Mouse (Mus musculus): ENCODE measurements around the gene Camsap2. TPM values are rescaled to one million over a fixed set of nuclear protein-coding genes. Genes with fewer than 3 reads are reported as not detected.

The Camsap2 gene
- polyA plus RNA-seq, 1 experiment from 2014 or later: 37.9 TPM

DNA sequence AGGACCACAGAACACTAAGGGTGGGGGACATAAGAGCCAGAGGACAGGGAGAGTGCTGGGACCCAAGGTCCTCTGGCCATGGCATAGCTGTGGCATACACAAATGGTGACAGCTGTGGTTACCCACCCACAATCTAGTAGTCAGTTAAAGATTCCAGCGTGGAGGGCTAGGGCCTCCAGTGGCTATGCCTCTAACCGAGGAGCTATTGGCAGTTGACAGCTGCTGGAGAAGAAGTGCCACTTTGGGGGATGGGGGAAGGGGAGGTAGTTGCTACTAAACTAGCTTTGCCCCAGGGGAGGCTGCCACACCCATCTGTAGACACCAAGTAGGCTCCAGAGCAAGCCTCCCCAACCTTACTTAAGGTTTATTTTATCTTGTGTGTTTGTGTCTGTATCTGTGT is 92.4 kb downstream of the Camsap2 start:
- WGBS: 19% methylated on average over 2 of the region's 2 CpGs

DNA sequence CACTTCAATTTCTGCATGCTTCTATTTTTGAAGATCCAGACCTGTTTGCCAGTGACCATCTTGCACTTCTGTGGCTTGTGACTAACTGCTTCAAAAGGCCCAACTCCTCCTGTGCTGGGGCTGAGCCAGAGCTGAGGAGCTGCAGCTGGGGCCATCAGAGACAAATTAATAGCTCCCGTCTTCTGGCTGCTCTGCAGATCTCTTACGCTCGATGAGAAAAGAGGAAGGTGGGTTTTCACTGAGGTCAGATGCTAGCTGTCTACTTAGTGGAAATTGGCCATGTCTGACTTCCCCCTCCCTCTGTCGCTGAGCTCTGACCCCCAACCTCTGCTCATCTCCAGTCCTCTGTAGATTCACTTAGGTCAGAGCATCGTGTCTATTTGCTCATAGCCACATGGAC is 96.2 kb downstream of the Camsap2 start:
- Histone ChIP-seq H3K27ac (no peak overlapping the region), H3K9me3 (no peaks in the 10 kb centered on the region), H3K27me3 (replicated peaks) (no peaks in the 10 kb centered on the region), H3K4me2 (replicated peaks) (no peak overlapping the region), H3K9ac (no peak overlapping the region), H3K4me1 (no peaks in the 10 kb centered on the region), H3K4me3 (no peak overlapping the region), H3K36me3 (no peaks in the 10 kb centered on the region)
- no peak for ATAC-seq (ENCODE audit: low FRiP score, low read depth)
- WGBS: 58% methylated on average over 5 of the region's 5 CpGs

More for the DNA sequence above, 92.4 kb downstream of the Camsap2 start:
- no peaks in the 10 kb centered on the region for H3K36me3 ChIP-seq
- ATAC-seq (ENCODE audit: low FRiP score, low read depth): no peak
- H3K4me1 ChIP-seq: peaks cover 5% of the 10 kb centered on the region; the same call in 1 of the 2 replicates
- H3K27me3 ChIP-seq (replicated peaks): peaks cover 13% of the 10 kb centered on the region
- no peak overlapping the region for H3K4me2 ChIP-seq (replicated peaks)
- no peaks in the 10 kb centered on the region for H3K9me3 ChIP-seq
- H3K9ac ChIP-seq: no peak overlapping the region
- H3K4me3 ChIP-seq: no peak overlapping the region
- H3K27ac ChIP-seq: no peak overlapping the region

- no peaks in the 10 kb centered on the region for H3K4me1 ChIP-seq
- no peak overlapping the region for H3K4me3 ChIP-seq
- H3K27ac ChIP-seq: no peak overlapping the region
- H3K9me3 ChIP-seq: no peaks in the 10 kb centered on the region
- 90% methylated on average over 5 of the region's 5 CpGs for WGBS
- H3K9ac ChIP-seq: no peak overlapping the region
- H3K27me3 ChIP-seq (replicated peaks): no peaks in the 10 kb centered on the region
- H3K4me2 ChIP-seq (replicated peaks): no peak overlapping the region
- no peaks in the 10 kb centered on the region for H3K36me3 ChIP-seq
- no peak for ATAC-seq (ENCODE audit: low FRiP score, low read depth)
These were observed 98.5 kb downstream of the Camsap2 start for GRCm38 (mm10) chr1:136247393-136247792.

DNA sequence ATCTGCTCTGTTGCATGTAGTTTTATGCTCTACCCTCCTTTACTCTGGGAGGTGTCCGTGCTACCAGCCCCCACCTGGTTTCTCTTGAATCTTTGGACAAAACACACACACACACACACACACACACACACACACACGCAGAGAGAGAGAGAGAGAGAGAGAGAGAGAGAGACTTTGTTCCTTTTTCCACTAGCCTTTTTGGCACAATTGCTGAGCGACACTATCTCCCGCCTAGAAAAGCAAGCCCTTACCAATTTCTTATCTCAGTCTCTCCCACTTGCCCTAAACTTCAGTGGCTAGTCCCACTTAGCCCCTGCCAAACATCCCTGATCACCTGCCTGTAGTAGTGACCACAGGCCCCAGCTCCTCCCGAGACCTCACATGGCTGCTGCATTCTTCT is 101.4 kb downstream of the Camsap2 start:
- no peak overlapping the region for H3K27ac ChIP-seq
- no peaks in the 10 kb centered on the region for H3K36me3 ChIP-seq
- H3K4me2 ChIP-seq (replicated peaks): no peak overlapping the region
- no peaks in the 10 kb centered on the region for H3K4me1 ChIP-seq
- no peaks in the 10 kb centered on the region for H3K9me3 ChIP-seq
- no peak overlapping the region for H3K9ac ChIP-seq
- ATAC-seq (ENCODE audit: low FRiP score, low read depth): no peak
- WGBS: 85% methylated on average over 5 of the region's 5 CpGs
- no peak overlapping the region for H3K4me3 ChIP-seq
- H3K27me3 ChIP-seq (replicated peaks): no peaks in the 10 kb centered on the region

- Histone ChIP-seq H3K9ac (no peak overlapping the region), H3K4me3 (no peak overlapping the region), H3K4me2 (replicated peaks) (no peak overlapping the region), H3K27me3 (replicated peaks) (no peaks in the 10 kb centered on the region), H3K9me3 (no peaks in the 10 kb centered on the region), H3K27ac (no peak overlapping the region), H3K36me3 (no peaks in the 10 kb centered on the region), H3K4me1 (no peaks in the 10 kb centered on the region)
- WGBS: 91% methylated on average over 7 of the region's 7 CpGs
- ATAC-seq (ENCODE audit: low FRiP score, low read depth): no peak
These were observed 104.1 kb downstream of the Camsap2 start for GRCm38 (mm10) chr1:136241801-136242200.

DNA sequence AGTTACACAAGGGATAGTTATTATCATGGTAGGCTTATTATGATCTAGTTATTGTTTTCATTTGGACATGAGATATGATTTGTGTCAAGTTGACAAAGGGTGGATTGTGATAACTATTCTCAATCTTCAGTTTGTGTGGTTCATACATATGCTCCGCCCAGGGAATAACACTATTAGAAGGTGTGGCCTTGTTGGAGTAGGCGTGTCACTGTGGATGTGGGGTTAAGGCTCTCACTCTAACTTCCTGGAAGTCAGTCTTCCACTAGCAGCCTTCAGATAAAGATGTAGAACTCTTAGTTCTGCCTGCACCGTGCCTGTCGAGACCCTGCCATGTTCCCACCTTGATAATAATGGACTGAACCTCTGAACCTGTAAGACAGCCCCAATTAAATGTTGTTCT is 107.4 kb downstream of the Camsap2 start:
- Histone ChIP-seq H3K27ac (no peak overlapping the region), H3K36me3 (no peaks in the 10 kb centered on the region), H3K27me3 (replicated peaks) (no peaks in the 10 kb centered on the region), H3K9ac (no peak overlapping the region), H3K4me2 (replicated peaks) (no peak overlapping the region), H3K4me3 (no peak overlapping the region), H3K9me3 (no peaks in the 10 kb centered on the region), H3K4me1 (peaks cover 11% of the 10 kb centered on the region)
- WGBS: 88% methylated on average over 4 of the region's 4 CpGs
- ATAC-seq (ENCODE audit: low FRiP score, low read depth): no peak

GRCm38 (mm10) chr1:136234595-136235092 is 111.3 kb downstream of the Camsap2 start:
- 1% methylated on average over 9 of the region's 9 CpGs for WGBS
- Histone ChIP-seq H3K9ac (peak overlapping the region; percentile 55), H3K9me3 (no peaks in the 10 kb centered on the region), H3K27ac (no peak overlapping the region), H3K4me3 (peak overlapping the region; percentile 55), H3K27me3 (replicated peaks) (no peaks in the 10 kb centered on the region), H3K4me2 (replicated peaks) (peak overlapping the region; percentile 78), H3K36me3 (no peaks in the 10 kb centered on the region), H3K4me1 (peaks cover 47% of the 10 kb centered on the region)
- ATAC-seq (ENCODE audit: low FRiP score, low read depth): peak; percentile 11; the same call in 1 of the 2 replicates

GRCm38 (mm10) chr1:136233892-136234594 is 111.9 kb downstream of the Camsap2 start, which contains the start of gene Inava:
Inava (minus strand) TSS chr1:136234264.
- under 1% methylated on average over 49 of the region's 51 CpGs for WGBS
- peak; percentile 83 for ATAC-seq (ENCODE audit: low FRiP score, low read depth)

GRCm38 (mm10) chr1:136232986-136233790 is 112.7 kb downstream of the Camsap2 start:
- no peaks in the 10 kb centered on the region for H3K36me3 ChIP-seq
- peak; percentile 2; the same call in 1 of the 2 replicates for ATAC-seq (ENCODE audit: low FRiP score, low read depth)
- H3K27me3 ChIP-seq (replicated peaks): no peaks in the 10 kb centered on the region
- H3K4me2 ChIP-seq (replicated peaks): peak overlapping the region; percentile 78
- no peaks in the 10 kb centered on the region for H3K9me3 ChIP-seq
- H3K4me3 ChIP-seq: peak overlapping the region; percentile 55
- H3K9ac ChIP-seq: peak overlapping the region; percentile 55
- under 1% methylated on average over 23 of the region's 23 CpGs for WGBS
- no peak overlapping the region; the same call in 1 of the 2 replicates for H3K27ac ChIP-seq
- H3K4me1 ChIP-seq: peaks cover 61% of the 10 kb centered on the region

More at GRCm38 (mm10) chr1:136233892-136234594, 111.9 kb downstream of the Camsap2 start, which contains the start of gene Inava:
- Histone ChIP-seq H3K9ac (peak within 1 kb of the TSS; percentile 55), H3K4me2 (replicated peaks) (peak within 1 kb of the TSS; percentile 78), H3K27ac (no peak within 1 kb of the TSS; the same call in 1 of the 2 replicates), H3K27me3 (replicated peaks) (no peaks in the 10 kb centered on the region), H3K9me3 (no peaks in the 10 kb centered on the region), H3K4me1 (peaks cover 53% of the 10 kb centered on the region), H3K36me3 (no peaks in the 10 kb centered on the region), H3K4me3 (peak within 1 kb of the TSS; percentile 55)

GRCm38 (mm10) chr1:136232285-136232926 is 113.5 kb downstream of the Camsap2 start:
- ATAC-seq (ENCODE audit: low FRiP score, low read depth): no peak
- Histone ChIP-seq H3K27me3 (replicated peaks) (no peaks in the 10 kb centered on the region), H3K4me2 (replicated peaks) (peak overlapping the region; percentile 78), H3K4me1 (peaks cover 69% of the 10 kb centered on the region), H3K4me3 (peak overlapping the region; percentile 55), H3K9ac (0 out of 2 replicates have a peak overlapping the region, but pooled peaks have one; percentile 55), H3K27ac (no peak overlapping the region), H3K9me3 (no peaks in the 10 kb centered on the region), H3K36me3 (no peaks in the 10 kb centered on the region)
- WGBS: 1% methylated on average over 9 of the region's 9 CpGs

- Histone ChIP-seq H3K9me3 (no peaks in the 10 kb centered on the region), H3K27me3 (replicated peaks) (no peaks in the 10 kb centered on the region), H3K4me1 (peaks cover 69% of the 10 kb centered on the region), H3K36me3 (0 out of 2 replicates have a peak, but pooled peaks cover 5% of the 10 kb centered on the region), H3K4me2 (replicated peaks) (peak overlapping the region; percentile 78), H3K4me3 (peak overlapping the region; percentile 29), H3K27ac (no peak overlapping the region), H3K9ac (peak overlapping the region; percentile 29; the same call in 1 of the 2 replicates)
- ATAC-seq (ENCODE audit: low FRiP score, low read depth): no peak
- WGBS: 3% methylated on average over 6 of the region's 6 CpGs
These were observed 114.3 kb downstream of the Camsap2 start for GRCm38 (mm10) chr1:136231596-136231995.

Data from neural tube, embryonic 12.5 days (tissue).